Mouse (Mus musculus) brain, embryonic 14.5 days (tissue): ENCODE results near the gene Dpp3.

Source experiments
- CTCF ChIP-seq: fragments of 200-500 bp; IDR thresholded peaks from 2 replicates; pipeline ENCODE4 v1.5.1; 2012; ENCODE audit warnings: inconsistent platforms, mild to moderate bottlenecking, moderate library complexity, borderline replicate concordance; ENCODE audit not compliant: insufficient read depth, insufficient read length; ENCODE audit errors: extremely low read depth
- POLR2A ChIP-seq: fragments of 200-500 bp; IDR thresholded peaks from 2 replicates; pipeline ENCODE4 v1.6.1; 2012; ENCODE audit warnings: mild to moderate bottlenecking, inconsistent platforms, borderline replicate concordance; ENCODE audit not compliant: poor library complexity, insufficient read depth, insufficient read length, severe bottlenecking; ENCODE audit errors: extremely low read depth

GRCm38 (mm10) chr19:4909376-4909775 is 18.7 kb downstream of the Dpp3 start:
- TF ChIP-seq CTCF (no peak), POLR2A (no peak)
